Mouse (Mus musculus): ENCODE data around the gene Arntl2.
"Not testable (repeated sequence)": the region's sequence is repeated elsewhere in the genome, so short reads cannot be mapped to it uniquely, and the experiment has no call there.

Gene Arntl2

DNA sequence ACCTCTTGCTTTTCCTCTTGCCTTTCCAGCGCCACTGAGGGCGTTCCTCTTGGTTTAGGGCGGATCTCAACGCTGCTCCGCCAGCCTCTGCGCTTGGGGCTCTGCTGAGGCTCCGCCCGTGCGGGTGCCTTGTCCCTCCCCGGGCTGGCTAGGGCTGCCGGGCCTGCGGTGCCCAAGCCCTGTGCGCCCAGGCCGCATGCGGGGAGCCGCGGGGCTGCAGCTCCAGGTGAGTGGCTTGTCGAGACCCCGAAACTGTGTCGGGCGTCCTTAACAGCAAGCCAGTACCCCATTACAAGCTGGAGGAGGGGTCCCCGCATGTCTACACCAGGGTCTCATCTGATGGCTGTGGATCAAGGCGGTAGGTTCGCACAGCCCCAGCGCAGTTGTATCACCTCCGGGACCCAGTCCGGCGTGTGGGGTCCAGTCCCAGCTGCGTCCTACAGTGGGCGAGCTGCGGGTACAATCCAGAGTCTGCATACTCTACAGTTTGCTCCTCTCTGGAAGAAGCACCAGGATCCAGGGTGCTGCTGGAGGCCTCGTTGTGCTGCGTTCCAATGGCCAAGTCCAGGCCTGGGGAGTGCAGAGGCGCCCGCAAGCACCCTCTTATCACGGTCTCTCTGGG lies at the start of gene Arntl2:
Gene Arntl2 (plus strand): TSS at position 132 of the 622 bp plus-strand sequence.
- no peak for DNase-seq (ENCODE audit: low read depth in 2 of 2, low spot score in 2 of 2)

DNA sequence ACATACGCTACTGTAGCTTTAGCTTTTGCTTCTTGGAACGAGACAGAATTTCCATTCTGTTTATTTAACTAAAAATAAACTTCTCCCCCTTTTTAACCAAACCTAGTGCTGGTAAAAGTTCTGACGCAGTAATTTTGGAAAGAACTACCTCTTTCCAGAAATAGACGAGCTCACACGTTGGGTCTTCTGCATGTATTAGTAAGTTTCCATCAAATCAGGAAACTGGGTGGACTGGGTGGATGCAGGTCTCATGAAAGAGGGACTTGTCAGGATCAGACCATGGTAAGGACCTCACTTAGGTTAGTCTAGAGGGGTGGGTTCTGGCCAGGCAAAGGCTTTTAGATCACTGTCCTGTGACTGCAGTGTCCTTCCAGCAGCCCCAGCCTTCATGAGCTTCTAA lies 49.3 kb upstream of the Arntl2 start:
- DNase-seq (ENCODE audit: low read depth in 2 of 2, low spot score in 2 of 2): no peak

DNA sequence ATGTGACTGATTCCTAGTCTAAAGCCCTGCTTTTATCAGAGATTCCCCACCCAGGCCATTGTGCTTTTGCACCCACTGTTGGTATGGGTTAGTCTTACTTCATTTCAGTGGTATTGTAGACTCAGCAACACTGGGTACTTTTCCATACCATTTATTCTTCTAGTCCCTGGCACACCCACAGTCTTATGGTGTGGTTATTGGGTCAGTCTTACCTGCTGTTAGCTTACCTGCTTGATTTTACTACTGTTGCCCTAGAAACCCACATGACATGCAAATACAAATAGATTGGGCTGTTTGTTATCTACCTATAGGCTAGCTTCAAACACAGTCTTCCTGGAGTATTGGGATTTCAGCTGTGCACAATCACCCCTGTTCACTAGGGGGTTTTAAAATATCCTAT lies 48.8 kb upstream of the Arntl2 start:
- DNase-seq (ENCODE audit: low read depth in 2 of 2, low spot score in 2 of 2): no peak

DNA sequence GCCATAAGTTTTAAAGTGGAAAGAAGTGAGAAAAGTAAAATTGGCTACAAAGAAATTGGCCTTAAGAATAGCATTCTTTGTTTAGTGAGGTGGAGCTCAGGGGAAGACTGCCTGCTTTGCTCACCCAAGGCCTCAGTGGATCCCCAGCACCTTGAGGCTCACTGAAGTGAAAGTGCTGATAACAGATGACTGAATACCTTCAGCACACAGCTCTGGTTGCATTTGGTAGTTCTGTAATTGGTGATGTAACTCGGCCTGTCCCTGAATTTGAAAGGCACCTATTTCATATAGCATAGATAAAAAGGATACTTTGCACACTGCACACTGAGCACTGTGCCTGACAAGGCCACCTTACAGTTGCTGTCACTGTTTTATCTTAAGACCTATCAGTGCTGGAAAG lies 47.6 kb upstream of the Arntl2 start:
- DNase-seq (ENCODE audit: low read depth in 2 of 2, low spot score in 2 of 2): no peak

DNA sequence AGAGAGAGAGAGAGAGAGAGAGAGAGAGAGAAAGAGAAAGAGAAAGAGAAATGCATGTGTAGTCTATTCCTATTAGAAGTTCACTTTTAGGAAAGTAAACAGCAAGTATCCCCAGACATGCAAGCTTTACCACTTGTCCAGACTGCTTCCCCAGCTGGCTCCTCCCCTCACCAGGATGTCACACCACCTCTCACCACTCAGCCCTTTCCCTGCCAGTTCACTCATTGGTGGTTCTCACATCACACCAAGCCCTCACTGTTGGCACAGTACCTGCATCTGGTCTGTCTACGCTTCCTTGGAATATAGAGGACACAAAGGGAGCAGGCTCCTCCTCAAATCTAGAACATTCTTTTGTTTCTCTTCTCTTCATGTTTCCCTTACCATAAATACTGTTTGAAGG lies 44.2 kb upstream of the Arntl2 start:
- DNase-seq (ENCODE audit: low read depth in 2 of 2, low spot score in 2 of 2): no peak

DNA sequence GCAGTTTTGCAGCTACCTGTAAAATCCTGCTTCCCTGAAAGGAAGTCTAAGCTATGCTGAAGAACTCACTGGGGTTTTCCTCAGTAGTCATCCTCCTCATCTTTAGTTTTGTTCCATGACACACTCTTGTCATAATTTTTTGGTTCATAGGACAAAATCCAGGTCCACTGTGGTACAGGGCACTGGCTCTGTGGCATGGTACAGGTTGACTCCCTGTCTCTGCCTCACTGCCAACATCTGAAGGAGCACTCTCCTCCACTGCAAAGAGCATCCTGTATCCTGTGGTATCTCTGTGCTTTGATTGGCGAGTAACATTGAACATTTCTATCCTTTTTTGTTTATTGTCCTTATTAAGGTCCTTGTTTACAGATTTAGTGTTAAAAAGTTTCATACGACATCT lies 43.7 kb upstream of the Arntl2 start:
- DNase-seq (ENCODE audit: low read depth in 2 of 2, low spot score in 2 of 2): no peak

DNA sequence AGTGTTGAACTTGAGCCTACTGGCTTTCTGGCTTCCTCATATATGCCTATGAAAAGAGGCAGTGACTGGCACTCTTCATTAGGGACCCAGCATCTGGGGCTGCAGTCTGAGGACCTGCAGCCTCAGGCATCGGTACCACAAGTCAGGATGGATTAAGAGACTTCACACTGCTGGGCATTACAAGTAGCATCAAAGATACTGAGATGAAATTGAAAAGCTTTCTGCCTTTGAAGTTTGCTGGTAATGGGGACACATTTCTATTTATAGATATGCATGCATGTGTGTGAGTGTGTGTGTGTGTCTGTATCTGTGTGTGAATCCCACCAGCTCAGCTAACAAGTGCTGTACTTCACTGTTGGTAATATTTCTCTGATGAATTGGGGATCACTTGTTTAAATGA lies 43.2 kb upstream of the Arntl2 start:
- DNase-seq (ENCODE audit: low read depth in 2 of 2, low spot score in 2 of 2): no peak

DNA sequence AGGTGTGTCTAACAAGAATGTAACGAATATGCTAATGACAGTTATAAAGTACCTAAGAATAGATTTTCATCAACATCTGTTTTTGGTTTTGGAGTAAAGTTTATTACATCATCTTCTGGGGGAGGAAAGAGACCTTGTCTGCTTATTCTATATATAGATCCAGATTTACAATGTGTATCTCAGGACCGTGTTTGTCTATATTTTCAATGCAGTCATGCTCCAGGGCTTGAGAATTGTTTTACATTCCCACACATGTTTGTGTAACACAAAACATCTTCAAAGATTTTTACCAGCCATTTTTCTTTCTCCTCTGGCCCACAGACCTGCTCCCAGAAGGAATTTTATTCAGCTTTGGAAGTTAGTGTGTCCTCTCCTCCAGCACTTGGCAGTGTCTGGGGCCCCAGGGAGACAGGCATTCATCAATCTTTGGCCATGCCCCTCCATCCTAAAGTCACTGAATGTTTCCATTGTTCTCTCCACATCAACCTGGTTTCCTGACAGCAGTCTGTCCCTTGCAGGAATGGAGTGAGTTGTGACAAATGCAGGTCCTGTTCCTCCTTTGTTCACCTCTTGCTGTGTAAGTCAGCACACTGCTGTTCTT lies 42.2 kb upstream of the Arntl2 start:
- no peak for DNase-seq (ENCODE audit: low read depth in 2 of 2, low spot score in 2 of 2)

DNA sequence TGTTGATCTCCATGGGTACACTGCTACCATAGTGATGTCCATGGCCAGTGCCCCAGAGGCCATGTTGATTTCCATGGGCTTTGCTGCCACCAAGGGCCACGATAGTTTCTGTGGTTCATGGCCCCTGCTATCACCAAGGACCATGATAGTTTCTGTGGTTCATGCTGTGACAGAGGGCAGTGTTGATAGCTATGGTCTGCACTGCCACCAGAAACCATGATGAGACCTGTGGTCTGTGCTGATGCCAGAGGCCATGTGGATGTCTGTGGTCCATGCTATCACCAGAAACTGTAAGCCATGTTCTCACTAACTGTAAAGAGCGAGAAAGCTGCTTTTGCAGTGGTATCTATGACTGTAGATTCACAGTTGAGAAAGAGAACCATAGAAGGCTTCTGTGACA lies 40.7 kb upstream of the Arntl2 start:
- DNase-seq (ENCODE audit: low read depth in 2 of 2, low spot score in 2 of 2): no peak

DNA sequence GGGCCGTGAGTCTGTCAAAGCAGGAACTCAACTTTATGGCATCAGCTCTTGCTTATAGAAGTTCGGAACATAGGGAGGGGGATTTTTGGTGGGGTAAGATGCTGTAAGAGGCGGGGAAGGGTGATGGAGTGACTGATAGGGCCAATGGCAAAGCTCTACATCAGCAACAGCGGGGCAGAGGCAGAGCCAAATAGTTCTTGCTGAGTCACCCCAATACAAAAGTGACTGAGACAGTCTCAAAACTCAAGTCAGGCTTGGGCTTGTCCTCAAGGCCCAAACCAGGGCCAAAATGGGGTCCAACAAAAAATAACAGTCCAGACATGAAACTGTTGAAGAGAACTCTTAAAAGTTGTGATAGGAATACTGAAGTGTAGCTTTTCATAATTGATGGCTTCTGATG lies 40.2 kb upstream of the Arntl2 start:
- DNase-seq (ENCODE audit: low read depth in 2 of 2, low spot score in 2 of 2): no peak

DNA sequence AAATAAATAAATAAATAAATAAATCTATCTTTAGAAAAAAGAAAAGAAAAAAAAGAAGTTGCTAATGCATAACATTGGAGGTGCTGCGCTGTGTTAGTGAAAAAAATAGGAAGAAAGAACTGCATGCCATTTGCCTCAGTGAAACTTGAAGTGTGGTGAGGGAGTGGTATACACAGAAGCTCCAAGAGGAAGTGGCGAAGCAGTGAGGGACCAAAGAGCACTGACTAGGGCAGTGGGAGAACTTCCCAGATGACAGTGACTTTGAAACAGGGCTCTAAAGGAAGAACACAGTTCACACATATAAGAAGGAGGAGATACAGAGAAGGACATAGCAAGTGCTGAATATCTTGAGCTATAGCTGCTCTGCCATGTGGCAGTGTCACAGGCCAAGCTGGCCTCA lies 36.8 kb upstream of the Arntl2 start:
- no peak for DNase-seq (ENCODE audit: low read depth in 2 of 2, low spot score in 2 of 2)

DNA sequence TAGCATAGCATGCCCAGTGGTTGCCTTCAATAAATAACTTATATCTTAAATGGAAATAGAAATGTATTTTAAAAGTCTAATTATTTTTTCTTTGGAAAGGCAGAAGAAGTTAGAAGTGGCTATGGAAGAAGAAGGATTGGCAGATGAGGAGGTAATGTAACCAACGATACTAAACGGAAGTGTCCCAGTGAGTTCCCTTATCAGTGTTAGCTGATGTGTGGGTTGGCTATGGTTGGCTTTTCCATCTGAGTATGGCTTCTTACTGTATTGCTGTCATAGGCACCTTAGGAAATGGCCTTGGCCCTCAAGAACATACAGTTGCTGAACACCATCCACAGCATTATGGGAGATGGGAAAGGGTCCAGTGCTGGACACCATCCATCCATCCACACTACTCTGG lies 35.8 kb upstream of the Arntl2 start:
- no peak for DNase-seq (ENCODE audit: low read depth in 2 of 2, low spot score in 2 of 2)

DNA sequence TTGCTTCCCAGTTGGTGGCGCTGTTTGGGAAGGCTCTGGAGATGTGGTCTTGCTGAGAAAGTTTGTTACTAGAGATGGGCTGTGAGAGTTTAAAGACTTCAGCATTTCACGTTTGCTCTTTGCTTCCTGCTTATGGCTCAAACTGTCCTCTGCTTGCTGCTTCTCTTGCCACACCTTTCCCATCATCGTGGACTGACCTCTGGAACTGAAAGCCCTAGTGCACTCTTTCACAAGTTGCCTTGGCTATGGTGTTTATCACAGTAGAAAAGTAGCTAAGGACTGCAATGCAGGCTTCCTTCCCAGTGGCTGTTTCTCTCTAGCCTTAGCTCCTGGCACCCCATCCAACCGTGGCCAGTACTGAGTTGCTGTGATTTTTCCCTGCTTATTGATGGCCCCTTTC lies 35.1 kb upstream of the Arntl2 start:
- no peak for DNase-seq (ENCODE audit: low read depth in 2 of 2, low spot score in 2 of 2)

DNA sequence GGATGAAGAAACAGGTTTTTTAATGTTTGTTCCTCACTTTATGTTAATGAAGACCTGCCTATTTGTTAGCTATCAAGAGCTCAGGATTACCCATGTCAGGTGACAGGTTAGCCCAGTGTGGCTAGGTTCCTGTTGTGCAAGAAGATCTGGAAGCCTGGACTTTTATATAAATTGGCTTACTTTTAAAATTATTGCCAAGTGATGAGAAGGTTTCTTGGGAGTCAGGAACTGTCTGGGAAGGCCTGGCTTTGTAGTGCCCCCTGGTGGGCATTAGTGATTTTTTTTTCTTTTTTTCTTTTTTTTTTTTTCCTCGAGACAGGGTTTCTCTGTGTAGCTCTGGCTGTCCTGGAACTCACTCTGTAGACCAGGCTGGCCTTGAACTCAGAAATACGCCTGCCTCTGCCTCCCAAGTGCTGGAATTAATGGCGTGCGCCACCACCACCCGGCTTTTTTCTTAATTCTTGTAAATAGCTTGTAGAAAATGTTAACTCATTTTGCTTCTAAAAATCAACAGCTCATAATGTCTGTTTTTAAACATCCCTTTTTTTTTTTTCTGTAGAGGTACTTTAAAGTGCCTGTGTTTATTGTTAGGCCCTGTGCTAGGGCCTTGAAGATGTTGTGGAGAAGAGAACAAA lies 33.5 kb upstream of the Arntl2 start:
- DNase-seq (ENCODE audit: low read depth in 2 of 2, low spot score in 2 of 2): peak in 1 of 2 experiments; percentile 17

DNA sequence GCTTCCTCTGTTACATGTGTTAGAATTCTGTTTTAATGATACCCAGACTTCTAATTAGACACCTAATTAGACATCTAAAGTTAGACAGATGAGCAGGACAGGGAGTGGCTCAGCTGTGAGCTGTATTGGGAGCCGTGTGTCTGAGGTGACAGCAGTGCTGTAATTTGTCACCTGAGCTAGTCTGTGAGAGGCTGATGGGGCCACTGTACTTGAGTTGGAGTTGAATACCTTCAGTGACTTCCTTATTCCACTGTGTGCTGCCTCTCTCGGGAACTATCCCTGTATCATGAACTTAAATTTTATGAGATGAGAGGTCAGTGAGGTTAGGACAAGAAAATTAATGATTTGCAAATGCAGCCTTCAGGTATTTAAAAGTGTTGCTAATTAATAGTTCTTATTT lies 31.3 kb upstream of the Arntl2 start:
- DNase-seq (ENCODE audit: low read depth in 2 of 2, low spot score in 2 of 2): no peak

DNA sequence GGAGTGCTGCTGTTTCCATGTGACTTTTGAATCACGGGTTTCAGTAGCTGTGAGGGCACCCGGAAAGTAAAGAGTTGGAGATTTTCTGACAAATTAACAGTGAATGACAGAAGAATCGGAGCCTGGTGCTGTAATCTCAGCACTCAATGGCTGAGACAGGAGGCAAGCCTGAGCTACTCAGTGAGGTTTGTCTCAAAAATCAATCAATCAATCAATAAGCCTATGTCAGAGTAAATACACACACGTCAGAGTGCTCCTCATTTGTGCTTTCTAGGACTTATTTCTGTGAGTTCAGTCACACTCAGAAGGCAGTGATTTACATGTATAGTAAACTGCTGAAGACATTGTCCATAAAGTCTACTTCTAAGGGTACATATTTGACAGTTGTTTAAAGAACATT lies 30.6 kb upstream of the Arntl2 start:
- DNase-seq (ENCODE audit: low read depth in 2 of 2, low spot score in 2 of 2): no peak

DNA sequence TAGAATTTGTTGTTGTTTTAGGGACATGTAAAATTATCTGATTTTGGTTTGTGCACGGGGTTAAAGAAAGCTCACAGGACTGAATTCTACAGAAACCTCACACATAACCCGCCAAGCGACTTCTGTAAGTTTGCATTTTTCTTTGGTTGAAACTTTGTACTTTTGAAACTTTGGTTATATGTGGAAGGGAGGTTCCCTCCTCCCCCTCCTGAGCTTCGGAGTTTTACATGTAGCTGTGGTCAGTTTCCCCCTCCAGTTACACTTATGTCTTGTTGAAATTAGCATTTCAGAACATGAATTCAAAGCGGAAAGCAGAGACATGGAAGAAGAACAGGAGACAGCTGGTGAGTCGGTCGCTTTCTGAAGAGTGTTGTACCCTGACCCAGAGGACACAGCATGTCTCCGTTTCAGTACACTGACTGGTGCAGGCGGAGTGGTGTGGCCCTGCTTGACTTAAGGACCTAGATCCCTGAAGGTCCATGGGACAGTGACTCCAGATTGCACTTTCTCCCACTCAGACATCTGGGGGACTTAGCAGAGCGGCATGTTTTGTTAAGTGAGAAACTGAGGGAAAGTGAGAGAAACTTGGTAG lies 26.9 kb upstream of the Arntl2 start:
- no peak for DNase-seq (ENCODE audit: low read depth in 2 of 2, low spot score in 2 of 2)

DNA sequence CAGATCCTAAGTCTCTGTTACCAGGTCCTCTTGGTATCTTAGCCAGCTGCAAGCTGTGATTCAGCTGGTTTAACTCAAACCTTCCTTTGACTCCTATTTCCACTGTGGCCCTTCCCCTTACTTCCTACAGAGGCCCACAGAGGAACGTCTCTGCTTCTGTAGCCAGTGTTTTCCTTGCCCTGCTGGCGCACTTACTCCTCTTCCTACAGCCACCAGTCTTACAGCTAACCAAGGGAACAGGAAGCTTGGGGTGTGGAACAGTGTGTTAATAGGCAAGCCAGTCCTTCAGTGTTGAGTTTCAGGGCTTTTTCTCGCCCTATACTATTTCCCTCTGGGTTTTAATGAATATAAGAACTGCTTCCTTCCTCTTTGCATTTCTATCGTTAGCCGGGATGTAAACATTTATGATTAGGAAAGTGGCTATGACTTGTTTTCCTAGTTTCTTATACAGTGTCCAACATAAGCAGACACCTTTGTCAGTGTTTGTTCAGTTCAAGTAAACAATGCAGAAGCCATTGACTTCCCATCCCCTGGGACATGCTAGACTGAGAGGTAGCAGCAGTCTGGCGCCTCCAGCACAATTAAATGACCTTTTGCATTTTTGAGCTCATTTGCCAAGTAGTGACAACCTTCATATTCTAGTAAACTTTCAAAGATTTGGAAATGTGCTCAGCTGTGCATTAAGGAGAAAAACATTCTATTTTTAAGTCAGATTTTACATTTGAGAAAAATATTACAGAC lies 25.7 kb upstream of the Arntl2 start:
- no peak for DNase-seq (ENCODE audit: low read depth in 2 of 2, low spot score in 2 of 2)

DNA sequence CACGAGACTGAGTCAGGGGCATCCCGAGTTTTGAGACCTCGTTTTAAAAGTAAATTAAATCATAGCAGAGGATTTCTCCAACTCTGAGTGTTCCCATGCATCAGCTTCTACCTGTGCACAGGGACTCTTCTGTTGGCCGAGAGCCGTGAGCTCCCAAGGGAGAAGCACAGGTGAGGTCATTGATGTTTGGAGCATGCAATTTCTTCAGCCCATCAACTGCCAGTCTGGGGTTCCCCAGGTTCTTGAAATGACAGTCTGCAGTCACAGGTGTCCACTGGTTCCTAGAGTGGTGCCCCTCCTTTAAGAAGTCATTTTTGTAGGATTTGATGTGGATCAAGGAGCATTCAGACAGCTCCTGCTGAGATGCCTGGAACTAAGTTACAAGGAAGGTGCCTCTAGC lies 25.0 kb upstream of the Arntl2 start:
- DNase-seq (ENCODE audit: low read depth in 2 of 2, low spot score in 2 of 2): no peak

DNA sequence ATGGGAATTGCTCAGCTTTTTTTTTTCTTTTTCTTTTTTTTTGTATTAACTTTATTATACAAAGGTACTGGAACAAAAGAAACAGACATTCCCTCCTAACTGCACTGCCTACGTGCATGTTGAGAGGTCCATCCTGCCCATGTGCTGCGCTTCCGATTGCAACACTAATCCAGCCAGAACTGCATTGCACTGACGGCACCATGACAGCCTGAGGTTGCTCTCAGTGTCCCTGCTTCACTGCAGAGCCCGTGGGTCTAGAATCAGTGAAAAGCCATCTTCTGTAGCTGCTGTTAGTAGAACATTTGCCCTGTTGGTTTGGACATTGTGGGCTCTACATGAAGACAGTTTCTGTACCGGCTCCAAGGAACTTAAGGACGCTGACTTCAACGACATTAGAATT lies 20.0 kb upstream of the Arntl2 start:
- DNase-seq (ENCODE audit: low read depth in 2 of 2, low spot score in 2 of 2): not testable (repeated sequence)

DNA sequence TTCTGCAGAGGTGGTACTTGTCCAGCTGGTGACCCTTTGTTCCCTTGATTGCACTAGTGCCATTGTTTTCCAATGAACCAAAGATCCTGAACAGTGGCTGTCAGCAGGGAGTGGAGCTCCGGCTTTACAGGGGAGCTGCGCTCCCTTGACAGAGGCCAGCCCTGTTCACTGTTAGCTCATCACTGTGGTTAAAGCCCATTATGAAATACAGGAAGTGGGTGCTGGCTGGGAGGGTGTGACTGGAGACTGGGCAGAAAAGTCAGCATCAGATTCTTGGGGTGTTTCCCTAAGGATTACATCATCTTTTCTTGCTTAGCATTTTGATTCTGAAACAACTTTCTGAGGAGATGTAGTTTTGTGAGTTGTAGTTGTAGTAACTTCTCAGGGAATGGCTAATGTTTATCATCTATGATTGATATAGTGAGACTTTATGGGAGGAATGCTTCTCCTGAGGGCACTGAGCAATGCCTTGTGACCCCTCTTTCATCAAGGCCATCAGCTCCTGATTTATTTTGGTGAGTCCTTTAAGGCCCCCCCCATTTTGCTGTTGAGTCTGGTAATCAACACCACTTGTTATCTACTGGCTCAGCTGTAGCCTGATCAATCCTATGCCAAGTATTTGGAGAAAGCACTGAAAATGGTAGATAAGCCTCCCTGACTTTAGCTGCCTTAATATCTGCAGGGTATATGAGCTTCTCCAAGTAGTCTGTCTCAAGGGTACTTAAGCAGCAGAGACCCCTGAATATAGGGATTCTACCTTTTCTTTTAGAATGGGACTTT lies 19.1 kb upstream of the Arntl2 start:
- no peak for DNase-seq (ENCODE audit: low read depth in 2 of 2, low spot score in 2 of 2)
